Mouse (Mus musculus) layer of hippocampus, adult 9-10 months (tissue): ENCODE measurements around the gene Rpl38.

ENCODE experiments used
- DNase-seq: peaks from one replicate; pipeline ENCODE4 v3.0.0; 2022; ENCODE audit warnings: low spot score

The Rpl38 gene

DNA sequence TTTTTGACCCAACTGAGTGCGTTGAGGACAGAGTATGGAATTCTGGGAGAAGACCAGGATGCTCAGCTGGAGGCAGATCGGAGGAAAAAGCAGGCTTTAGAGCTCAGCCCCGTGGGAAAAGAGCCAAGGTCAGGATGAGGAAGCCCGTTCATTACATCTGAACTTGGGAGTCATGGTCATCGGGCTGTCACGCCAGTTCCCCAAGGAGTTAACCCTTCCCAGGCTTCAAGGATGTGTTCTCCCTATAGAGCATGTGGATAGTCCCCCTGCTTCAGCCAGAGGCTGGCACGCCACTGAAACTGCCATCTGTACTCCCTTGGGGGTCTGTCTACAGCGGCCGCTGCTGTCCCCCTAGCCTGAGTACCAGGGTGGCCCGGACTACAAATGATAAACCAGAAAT is 12.0 kb downstream of the Rpl38 start:
- DNase-seq = no peak

DNA sequence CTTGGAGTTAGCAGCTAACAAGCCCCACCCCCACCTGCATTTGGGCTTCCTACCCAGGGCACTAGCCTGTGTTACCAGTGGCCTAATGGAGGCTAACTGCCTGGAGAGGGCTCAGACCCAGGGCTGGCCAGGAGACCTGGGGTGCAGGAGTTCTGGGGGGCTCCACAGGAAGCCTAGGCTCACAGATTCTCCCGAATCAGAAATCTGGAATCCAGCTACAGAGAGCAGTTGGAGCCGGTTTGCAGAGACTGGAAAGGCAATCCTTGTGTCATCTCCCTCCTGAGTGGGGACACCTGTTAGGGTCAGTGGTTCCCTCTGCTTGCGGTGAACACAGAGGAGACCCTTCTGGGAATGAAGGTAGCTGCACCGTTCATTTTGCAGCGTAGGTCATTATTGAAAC is 12.7 kb downstream of the Rpl38 start:
- no peak for DNase-seq

DNA sequence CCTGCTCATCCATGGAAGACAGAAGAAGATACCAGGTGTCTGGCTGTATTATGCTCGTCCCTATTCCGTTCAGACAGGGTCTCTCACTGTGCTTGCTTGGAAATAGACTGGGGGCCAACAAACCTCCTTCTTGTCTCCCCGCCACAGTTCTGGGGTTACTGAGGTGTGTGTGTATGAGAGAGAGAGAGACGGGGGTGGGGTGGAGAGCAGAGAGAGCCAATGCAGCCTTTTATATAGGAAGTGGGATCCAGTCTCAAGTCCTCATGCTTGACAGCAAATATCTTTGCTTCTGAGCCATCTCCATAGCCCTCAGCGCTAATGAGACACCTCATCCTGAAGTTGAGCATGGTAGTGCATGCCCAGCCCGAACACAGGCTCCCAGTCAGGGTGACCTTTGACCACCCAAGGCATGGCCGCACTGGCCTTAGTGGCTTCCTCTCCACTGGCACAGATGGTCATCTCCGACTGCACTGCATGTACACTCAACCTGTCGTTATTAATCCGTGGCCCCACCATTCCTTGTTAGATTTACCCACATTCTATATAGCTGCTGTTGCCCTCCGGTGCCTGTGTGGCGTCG is 14.1 kb downstream of the Rpl38 start:
- DNase-seq = no peak

DNA sequence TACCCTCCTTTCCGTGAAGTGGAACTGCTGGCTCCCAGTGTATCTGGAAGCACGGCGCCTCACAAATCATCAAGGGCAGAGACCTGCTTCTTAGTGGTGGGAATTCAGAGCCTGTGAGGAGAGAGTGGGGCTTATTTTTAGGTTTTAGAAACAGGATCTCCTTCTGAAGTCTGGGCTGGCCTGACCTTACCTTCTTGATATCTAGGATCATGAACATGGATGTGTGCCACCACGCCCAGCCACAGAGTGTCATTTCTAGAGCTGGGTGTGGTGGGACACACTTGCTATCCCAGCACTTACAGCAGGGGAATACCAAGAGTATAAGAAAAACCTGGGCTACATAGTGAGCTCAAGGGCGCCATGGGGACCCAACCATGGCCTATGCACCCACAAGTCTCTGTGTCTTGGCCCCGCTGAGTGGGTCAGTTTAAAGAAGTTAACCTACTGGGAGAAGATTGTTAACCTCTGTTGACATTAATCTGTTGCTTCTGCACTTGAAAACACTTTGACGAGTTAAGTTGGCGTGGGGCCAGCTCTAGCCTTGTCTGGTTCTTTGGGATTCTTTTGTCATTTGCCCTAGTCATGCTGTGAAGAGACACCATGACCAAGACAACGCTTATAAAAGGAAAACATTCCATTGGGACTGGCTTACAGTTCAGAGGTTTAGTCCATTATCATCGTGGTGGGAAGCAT is 14.9 kb downstream of the Rpl38 start:
- no peak for DNase-seq

DNA sequence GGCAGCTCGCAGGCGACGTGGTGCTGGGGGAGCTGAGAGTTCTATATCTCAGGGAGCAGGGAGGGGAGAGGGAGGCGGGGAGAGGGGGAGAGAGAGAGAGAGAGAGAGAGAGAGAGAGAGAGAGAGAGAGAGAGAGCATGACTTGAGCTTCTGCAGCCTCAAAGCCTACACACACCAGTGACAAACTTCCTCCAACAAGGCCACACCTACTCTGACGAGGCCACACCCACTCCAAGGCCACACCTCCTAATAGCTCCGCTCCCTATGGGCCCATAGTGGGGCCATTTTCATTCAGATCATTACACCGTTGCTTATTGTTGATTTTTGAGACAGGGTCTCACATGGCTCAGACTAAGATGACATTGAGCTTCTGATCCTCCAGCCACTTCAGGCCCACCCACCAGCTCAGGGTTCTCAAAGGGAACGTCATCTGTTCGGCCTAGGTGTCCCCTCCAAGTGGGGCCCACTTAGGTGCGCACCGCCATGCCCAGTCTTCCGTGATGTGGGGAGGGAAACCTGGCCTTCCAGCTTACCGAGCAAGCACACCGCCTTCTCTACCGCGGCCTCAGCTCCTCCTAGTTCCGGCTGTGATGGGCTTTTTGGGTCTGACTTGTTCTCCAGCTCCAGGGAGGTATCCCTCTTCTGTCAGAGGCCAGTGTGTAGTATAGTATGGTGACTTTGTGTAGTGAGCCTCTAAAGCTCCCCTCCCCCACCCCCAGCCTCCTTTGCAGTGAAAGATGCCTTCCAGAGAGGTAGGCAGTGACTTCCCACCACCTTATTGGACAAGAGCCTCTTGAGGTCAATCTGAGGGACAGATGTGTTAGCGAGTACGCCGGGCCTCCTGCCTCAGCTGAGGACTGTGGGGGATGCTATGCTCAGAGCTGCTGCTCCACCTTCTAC is 15.6 kb downstream of the Rpl38 start:
- no peak for DNase-seq

DNA sequence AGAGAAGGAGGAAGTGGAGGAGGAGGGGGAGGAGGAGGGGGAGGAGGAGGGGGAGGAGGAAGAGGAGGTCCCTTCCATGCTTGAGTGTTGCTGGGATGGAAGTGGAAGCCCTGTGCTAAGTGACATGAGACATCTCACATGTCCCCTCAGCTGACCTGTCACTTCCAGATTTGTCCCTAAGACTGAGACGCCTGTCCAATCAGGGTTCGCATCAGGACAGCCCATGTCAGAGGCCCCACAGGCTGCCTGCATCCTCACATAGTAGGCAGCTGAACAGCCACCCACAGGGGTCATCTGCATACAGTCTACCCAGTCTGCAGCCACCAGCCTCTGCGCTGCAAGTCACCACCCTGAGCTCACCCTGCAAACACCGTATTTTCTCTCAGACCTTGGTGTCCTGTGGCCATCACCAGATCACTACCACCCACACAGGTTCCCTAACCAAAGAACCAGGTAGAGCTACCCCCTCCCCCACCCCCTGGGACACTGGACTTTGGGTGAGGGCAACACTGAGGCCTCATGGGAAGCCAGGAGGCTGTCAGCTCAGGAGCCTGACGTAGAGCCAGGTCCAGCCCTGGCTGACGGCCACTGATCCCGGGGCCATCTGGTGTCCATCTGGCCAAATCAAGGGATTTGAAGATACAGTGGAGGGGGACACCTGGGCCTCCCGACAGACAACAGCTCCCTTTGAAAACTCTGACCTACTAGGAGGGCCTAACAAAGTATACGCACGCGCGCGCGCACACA is 16.5 kb downstream of the Rpl38 start:
- DNase-seq = no peak

DNA sequence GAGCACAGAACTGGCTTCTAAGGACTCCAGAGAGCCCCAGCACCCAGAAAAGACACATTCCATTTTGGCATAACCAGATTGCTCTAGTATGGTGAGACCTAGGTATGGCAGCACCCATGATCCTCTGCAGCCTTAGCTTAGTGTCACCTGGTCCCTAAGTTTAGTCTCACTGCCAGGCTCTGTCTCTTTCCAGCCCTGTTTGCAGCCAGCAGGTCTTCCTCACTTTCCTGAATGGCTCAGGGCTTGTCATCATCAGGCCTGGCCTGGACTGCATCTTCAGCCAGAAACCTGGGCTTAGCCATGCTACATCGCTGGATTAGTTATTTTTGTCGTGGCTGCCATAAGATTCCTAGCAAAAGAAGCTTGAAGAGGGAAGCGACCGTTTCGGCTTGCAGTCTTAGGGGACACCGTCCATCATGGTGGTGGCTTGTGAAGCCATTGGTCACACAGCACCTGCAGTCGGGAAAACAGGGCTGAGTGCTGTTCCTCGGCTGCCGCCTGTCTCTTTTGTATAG is 17.3 kb downstream of the Rpl38 start:
- no peak for DNase-seq

DNA sequence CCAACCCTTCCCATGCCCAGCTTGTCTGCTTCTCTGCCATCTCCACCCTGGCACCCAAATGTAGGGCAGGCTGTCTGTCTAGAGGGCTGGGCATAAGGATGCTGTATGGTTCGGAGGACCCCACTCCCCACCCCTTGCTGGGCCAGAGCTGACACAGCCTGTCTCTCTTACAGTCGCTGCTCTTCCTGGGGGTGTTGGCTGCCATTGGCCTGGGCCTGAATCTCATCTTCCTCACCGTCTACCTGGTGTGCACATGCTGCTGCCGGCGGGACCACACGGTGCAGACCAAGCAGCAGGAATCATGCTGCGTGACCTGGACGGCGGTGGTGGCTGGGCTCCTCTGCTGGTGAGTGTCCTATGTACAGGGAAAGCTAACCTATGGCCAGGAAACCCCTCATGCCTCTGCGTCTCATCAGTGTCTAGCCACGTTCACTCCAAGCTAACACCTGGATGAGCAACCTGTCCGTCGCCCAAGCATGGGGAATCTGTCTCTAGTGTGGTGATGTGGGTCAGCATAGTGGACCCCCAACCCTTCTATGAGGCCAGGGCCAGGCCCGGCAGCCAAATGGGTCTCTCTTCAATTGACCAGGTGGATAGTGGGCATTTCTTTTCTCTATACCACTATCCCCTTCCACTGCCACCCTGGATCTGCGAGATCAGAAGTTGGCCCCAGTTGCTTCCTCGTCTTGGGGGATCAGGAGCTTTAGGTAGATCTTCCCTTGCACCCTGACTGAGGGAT is 18.1 kb downstream of the Rpl38 start:
- no peak for DNase-seq

DNA sequence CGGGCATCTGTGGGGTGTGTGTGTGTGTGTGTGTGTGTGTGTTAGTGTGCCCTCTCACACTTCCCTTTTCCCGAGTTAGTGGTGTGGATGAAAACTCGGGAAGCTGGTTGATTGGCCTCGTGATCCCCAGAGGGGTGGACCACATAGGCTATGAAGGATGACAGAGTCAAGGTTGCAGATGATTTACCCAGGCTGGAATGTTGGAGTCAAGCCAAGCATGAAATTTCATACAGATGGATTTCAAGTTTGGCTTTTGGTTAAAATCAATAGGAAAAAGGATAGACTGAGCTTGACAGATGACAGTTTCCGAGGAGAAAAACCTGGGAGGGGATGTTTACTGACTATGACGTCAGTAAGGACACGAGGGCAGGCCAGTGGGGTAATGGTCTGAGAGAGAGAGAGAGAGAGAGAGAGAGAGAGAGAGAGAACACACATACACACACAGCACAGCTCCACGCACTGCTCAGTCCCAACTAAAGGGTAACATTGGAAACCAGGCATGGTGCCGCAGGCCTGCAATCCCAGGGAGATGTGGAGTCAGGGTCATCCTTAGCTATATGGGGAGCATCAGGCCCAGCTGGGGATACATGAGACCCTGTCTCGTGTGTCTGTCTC is 19.4 kb downstream of the Rpl38 start:
- no peak for DNase-seq

DNA sequence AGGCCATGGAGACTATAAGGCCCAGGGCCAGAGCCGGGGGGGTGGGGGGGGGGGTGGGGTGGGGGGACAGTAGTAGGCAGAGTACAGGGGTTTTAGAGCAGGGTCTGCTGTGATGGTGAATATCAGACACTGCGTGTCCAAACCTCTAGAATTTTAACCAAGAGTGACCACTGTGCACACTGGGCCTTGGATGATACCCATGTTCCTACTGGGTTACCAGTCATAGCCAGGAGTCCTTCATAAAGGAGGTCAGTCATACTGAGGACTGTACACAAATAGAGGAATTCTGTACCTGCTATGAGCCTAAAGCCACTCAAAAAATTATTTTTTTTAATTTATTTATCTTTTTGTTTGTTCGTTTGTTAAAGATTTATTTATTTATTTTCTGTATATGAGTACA is 20.4 kb downstream of the Rpl38 start:
- no peak for DNase-seq

DNA sequence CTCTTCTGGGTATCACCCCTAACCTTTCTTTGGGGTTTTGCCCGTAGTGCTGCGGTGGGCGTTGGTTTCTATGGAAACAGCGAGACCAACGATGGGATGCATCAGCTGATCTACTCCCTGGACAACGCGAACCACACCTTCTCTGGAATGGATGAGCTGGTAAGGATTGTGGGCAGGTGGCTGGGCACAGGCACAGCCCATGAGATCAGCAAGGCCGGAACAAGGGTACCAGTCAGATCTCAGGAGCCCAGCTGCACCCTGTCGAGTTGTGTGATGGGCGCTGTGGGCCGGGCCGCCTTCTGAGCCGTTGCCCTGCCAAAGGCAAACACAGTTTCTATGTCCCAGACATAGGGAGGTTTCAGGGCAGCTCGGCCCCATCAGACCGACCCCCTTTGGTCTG is 21.9 kb downstream of the Rpl38 start:
- DNase-seq = no peak

DNA sequence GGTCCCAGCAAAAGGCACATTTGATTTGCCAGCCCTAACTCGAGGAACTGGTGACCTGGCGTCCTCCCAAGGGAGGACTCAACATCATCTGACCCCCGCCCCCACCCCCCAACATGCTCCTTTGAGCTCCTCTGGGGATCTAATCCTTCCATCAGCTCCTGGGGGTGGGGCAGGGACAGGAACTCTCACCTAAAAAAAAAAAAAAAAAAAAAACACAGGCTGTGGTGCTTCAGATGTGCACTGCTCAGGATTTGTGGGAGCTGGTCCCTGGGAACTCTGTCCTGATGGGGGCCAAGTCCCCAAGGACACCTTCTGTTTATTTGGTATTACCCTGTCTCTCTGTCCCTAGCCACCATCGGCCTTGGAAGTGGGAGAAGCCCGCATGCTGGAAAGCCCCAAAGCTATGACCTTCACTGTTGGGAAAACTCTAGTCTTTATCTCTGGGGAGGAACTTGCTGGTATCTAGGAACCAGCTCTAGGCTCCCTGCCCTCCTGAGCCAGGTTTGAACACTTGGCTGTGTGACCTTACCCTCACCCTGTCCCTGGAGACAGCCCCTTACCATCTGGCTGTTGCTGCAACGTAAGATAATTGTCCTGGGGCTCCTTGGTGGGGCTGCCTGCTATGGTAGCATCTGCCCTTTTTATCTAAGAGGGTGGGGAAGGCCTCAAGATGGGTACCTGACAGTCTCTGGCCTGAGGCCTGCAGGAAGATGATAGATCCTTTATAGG is 23.3 kb downstream of the Rpl38 start:
- DNase-seq = no peak

DNA sequence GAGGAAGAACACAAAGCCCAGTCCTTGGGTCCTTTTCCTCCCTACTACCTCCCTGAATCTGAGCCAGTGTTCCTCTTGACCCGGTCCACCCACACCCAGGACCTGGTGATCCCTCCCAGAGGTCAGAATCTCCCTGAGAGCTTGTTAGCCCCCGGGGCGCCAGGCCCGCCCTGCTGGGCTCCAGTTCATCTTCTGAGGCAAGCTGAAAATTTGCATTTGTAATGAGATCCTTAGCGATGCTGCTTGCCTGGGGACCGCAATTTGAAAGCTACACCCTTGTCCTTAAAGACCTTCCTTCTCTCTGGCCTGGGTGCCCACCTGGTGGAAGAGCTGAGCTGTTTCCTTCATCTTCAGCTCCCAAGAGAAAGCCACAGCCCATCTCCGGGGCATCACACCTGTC is 24.3 kb downstream of the Rpl38 start:
- no peak for DNase-seq

DNA sequence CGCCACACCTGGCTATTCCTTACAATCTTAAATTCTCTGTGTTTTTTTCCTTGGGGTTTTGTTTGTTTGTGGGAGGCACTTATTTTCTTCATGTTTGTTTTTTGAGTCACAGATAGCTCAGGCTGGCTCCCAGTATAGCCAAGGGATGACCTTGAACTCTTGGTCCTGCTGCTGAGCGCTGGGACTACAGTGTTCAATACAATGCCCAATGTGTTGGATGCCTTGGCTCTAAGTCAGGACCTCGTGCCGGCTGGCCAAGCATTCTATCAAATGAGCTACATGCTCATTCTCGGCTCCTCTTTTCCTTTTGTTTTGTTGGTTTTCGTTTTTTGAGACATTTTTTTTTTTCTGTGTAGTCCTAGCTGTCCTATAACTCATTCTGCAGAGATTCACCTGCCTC is 25.1 kb downstream of the Rpl38 start:
- DNase-seq = no peak

DNA sequence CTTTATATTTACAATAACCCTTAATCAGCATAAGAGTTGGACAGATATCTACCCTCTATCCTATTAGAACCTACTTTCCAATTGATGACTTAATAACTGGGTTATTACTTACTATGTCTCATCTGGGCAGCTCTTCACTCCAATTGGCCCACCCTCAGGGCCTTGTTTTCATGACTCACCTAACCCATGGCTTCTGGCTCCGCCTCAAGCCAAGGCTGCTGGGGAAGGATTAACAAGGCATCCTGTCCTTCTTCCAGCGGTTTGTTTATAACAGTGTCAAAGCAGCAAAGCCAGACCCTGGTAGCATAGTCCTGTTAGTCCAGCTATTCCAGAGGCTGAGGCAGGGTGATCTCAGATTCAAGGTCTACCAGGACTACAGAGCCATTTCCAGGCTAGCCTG is 26.1 kb downstream of the Rpl38 start:
- no peak for DNase-seq

DNA sequence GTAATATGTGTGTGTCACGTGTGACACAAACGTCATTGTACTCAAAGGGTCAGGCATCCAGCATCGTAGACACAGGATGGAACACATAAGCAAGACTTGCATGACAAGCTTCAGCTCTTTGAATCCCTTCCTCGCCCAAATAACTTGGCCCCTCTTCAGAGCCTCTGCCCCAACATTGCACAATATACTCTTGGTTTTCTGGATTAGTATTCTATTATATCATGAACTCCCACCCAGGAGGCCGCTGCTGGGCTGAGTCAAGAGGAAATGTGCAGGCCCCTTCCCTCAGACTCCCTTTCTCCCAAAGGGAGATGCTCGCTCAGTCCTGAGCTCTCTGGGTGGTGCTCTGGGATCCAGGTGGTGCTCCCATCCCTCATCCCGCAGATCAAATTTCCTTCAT is 30.2 kb downstream of the Rpl38 start:
- no peak for DNase-seq

DNA sequence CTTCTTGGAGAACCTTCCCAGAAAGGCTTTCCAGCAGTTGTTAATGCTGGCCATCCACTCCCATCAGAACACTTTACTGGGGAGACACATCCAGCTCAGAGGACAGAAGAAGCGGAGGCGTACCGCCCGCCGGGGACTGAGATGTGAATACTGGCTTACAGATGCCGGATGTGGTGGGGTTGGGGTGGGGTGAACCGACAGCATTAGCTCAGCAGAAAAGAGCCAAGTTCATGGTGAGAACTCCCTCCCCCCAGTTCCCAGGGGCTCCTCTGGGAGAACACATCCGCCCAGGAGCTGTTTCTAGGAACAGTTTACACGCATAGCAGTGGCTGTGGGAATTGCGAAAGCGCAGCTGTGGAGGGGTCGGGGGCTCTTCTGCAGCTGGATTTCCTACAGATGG is 31.2 kb downstream of the Rpl38 start:
- no peak for DNase-seq

DNA sequence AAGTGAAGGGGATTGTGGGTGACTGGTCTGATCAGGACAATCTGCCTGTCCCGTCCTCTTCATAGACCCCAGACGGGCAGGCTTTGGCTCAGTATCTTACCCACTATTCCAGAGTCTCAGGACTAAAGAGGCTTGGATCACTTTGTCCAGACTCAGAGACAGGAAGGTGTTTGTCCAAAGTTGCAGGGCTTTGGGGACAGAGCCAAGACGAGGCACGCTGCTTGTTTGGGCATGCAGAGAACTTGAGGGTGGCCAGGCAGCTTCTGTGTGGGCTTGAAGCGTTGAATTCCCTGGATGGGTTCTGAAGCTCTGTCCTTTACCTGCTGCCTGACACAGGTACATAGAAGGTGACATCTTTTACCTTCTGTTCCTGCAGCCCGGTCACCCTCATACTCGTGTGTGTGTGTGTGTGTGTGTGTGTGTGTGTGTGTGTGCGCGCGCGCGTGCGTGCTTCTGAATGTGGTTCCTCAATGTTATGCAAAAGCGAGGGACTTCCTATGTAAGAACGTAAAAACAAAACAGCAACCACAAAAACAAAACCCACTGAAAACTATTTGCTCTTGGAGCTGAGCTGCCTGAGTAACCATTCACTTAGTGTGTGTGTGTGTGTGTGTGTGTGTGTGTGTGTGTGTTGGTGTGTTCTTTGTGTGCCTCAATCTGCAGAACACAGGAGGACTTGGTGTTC is 34.1 kb downstream of the Rpl38 start:
- no peak for DNase-seq

DNA sequence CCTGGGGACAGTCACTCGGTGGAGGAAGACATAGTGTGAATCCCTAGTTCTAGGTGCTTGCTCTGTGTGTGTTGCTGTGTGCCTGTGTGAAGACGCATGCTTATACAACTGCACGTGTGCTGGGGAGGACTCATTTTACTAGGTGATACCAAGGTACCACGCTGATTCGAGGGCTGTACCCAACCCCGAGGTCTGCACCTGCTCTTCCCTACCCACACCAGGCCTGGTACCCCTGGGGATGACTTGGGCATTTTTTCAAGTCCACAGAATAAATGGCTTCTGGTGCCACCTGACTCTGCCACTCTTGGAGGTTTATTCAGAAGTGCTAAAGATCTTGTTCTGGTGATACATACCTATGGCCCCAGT is 34.7 kb downstream of the Rpl38 start:
- no peak for DNase-seq
